ENCODE assay signal across 8 mouse cellular contexts in the genomic region with DNA sequence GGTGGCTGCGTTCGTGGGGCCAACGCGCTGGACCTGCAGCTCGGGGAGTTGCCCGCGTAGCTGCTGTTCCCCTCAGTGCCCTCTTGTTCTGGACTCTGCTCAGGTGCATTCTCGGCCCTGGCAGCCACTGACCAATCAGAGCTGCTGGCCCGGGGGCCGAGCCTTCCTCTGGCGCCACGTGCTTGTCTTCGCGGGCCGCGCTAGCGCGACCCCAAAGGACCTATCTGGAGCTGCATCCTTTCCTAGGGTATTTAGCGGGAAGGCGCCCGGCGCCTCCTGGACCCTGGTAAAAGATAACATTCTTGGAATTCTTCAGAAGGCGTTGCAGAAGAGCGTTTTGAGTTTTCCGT. TPM values are rescaled to one million over a fixed set of nuclear protein-coding genes. Genes with fewer than 3 reads are reported as not detected.
DNase-seq lines count a peak whose midpoint lies in the region; ATAC-seq and TF ChIP-seq lines count a peak whose summit lies in the region.

No protein-coding gene starts in this region.

- TF ChIP-seq CTCF in CH12.LX (conservative IDR thresholded peaks at IDR 0.05 in 1 of 2, IDR thresholded peaks at IDR 0.05 in 1 of 2; ENCODE audit: low read depth in 2 of 2, low read length in 2 of 2), result peak in 1 of 2 experiments; percentile 36; a peak in 2 of 4 replicates
- no peak for TF ChIP-seq CTCF in Patski (IDR thresholded peaks at IDR 0.05)
- 0 out of 2 replicates have a peak, but pooled peaks have one; percentile 13 for TF ChIP-seq CTCF in kidney, adult 2 months (conservative IDR thresholded peaks at IDR 0.05; ENCODE audit: insufficient read depth, insufficient read length, low read depth, low read length)
- peak; percentile 40 for TF ChIP-seq CTCF in liver, postnatal 0 days (IDR thresholded peaks at IDR 0.05; ENCODE audit: low read depth)

- under 1% methylated on average over 25 of the region's 25 CpGs for WGBS in embryonic facial prominence, embryonic 10.5 days
- under 1% methylated on average over 25 of the region's 25 CpGs for WGBS in kidney, adult 2 months
- under 1% methylated on average over 25 of the region's 25 CpGs for WGBS in liver, postnatal 0 days (ENCODE audit: insufficient replicate concordance)
- under 1% methylated on average over 23 of the region's 25 CpGs for WGBS in neural tube, embryonic 14.5 days

- peak overlapping the region; percentile 78 to 99 (median 96) for H3K4me3 ChIP-seq in CH12.LX (replicated peaks in 1 of 3; ENCODE audit: low read depth in 2 of 3, low read length in 2 of 3, poor library complexity in 1 of 3)
- H3K4me3 ChIP-seq in embryonic facial prominence, embryonic 10.5 days, result peak overlapping the region; percentile 85
- peak overlapping the region; percentile 82 for H3K4me3 ChIP-seq in kidney, adult 2 months (ENCODE audit: insufficient read depth, low read depth, low read length)
- peak overlapping the region; percentile 96 for H3K4me3 ChIP-seq in liver, postnatal 0 days (ENCODE audit: low read depth, low read length)
- peak overlapping the region; percentile 72 for H3K4me3 ChIP-seq in neural tube, embryonic 14.5 days (ENCODE audit: low read depth, low read length)

- peaks cover 0 to 35% of the 10 kb centered on the region in 2 experiments; a peak in 2 of 4 replicates for H3K4me1 ChIP-seq in CH12.LX (ENCODE audit: control insufficient read depth in 1 of 2, insufficient read depth in 2 of 2)
- H3K4me1 ChIP-seq in embryonic facial prominence, embryonic 10.5 days, result peaks cover 20% of the 10 kb centered on the region; the same call in 1 of the 2 replicates
- peaks cover 3% of the 10 kb centered on the region; the same call in 1 of the 2 replicates for H3K4me1 ChIP-seq in kidney, adult 2 months (ENCODE audit: control insufficient read depth, insufficient read depth, low read length)
- H3K4me1 ChIP-seq in liver, postnatal 0 days (ENCODE audit: insufficient read depth), result peaks cover 15% of the 10 kb centered on the region; the same call in 1 of the 2 replicates
- H3K4me1 ChIP-seq in neural tube, embryonic 14.5 days (ENCODE audit: control insufficient read depth, insufficient read depth, low read length), result no peaks in the 10 kb centered on the region

- peak; percentile 67 for ATAC-seq in Patski
- peak; percentile 77 for ATAC-seq in liver, postnatal 0 days
- ATAC-seq in neural tube, embryonic 14.5 days (ENCODE audit: low read depth), result peak; percentile 81

- TF ChIP-seq EP300 in CH12.LX (IDR thresholded peaks at IDR 0.05; ENCODE audit: low read length), result no peak
- TF ChIP-seq EP300 in liver, postnatal 0 days (IDR thresholded peaks at IDR 0.05; ENCODE audit: low read depth), result no peak; the same call in 1 of the 2 replicates

- peak overlapping the region; percentile 98 for H3K4me2 ChIP-seq in CH12.LX (ENCODE audit: insufficient read depth, low read depth, poor library complexity, severe bottlenecking)
- peak overlapping the region; percentile 87 for H3K4me2 ChIP-seq in liver, postnatal 0 days (ENCODE audit: low read depth, low read length)
- H3K4me2 ChIP-seq in neural tube, embryonic 14.5 days (ENCODE audit: low read depth, low read length), result peak overlapping the region; percentile 80

- peak overlapping the region; percentile 76 for H3K27ac ChIP-seq in CH12.LX (ENCODE audit: insufficient read depth, low read depth)
- H3K27ac ChIP-seq in embryonic facial prominence, embryonic 10.5 days (replicated peaks), result peak overlapping the region; percentile 96
- peak overlapping the region; percentile 90 for H3K27ac ChIP-seq in kidney, adult 2 months (ENCODE audit: insufficient read depth, low read depth, low read length)
- H3K27ac ChIP-seq in liver, postnatal 0 days (ENCODE audit: low read depth), result peak overlapping the region; percentile 96
- peak overlapping the region; percentile 52 for H3K27ac ChIP-seq in neural tube, embryonic 14.5 days (ENCODE audit: low read depth, low read length)

- peaks cover 0 to 20% of the 10 kb centered on the region in 2 experiments for H3K36me3 ChIP-seq in CH12.LX (replicated peaks in 1 of 2; ENCODE audit: control insufficient read depth in 1 of 2, insufficient read depth in 1 of 2, low read length in 1 of 2)
- H3K36me3 ChIP-seq in embryonic facial prominence, embryonic 10.5 days (replicated peaks), result peaks cover 19% of the 10 kb centered on the region
- H3K36me3 ChIP-seq in kidney, adult 2 months (ENCODE audit: control insufficient read depth, insufficient read depth, low read length), result no peaks in the 10 kb centered on the region
- H3K36me3 ChIP-seq in liver, postnatal 0 days (replicated peaks; ENCODE audit: insufficient read depth, low read length), result no peaks in the 10 kb centered on the region
- no peaks in the 10 kb centered on the region for H3K36me3 ChIP-seq in neural tube, embryonic 14.5 days (ENCODE audit: control insufficient read depth, insufficient read depth, low read length)

- TF ChIP-seq POLR2A in CH12.LX (IDR thresholded peaks at IDR 0.05; ENCODE audit: low read depth, low read length), result peak; percentile 50
- no peak for TF ChIP-seq POLR2A in kidney, adult 2 months (IDR thresholded peaks at IDR 0.05; ENCODE audit: low read depth, low read length)

- H3K9me3 ChIP-seq in CH12.LX (replicated peaks; ENCODE audit: low read length), result no peaks in the 10 kb centered on the region
- H3K9me3 ChIP-seq in embryonic facial prominence, embryonic 10.5 days, result peaks cover 6% of the 10 kb centered on the region; the same call in 1 of the 2 replicates
- no peaks in the 10 kb centered on the region for H3K9me3 ChIP-seq in liver, postnatal 0 days (ENCODE audit: low read length)
- no peaks in the 10 kb centered on the region for H3K9me3 ChIP-seq in neural tube, embryonic 14.5 days (ENCODE audit: control insufficient read depth, low read length)

- in situ Hi-C loops in CH12.LX (cut with MboI; ENCODE audit: low pct_ligation_motif_present, low pct_unique_long_range_greater_than_20kb, low sequenced_read_pairs) (no loop called here), Patski (cut with MboI; ENCODE audit: low pct_unique_long_range_greater_than_20kb) (loop anchor here (5.0 kb wide), 1 partner anchor 60 kb away; no protein-coding TSS in a partner anchor)

- no peaks in the 10 kb centered on the region for H3K27me3 ChIP-seq in CH12.LX (replicated peaks)
- no peaks in the 10 kb centered on the region for H3K27me3 ChIP-seq in Patski
- no peaks in the 10 kb centered on the region for H3K27me3 ChIP-seq in embryonic facial prominence, embryonic 10.5 days (replicated peaks; ENCODE audit: low read depth, poor library complexity, severe bottlenecking)
- H3K27me3 ChIP-seq in kidney, adult 2 months (replicated peaks; ENCODE audit: control insufficient read depth, insufficient read depth, low read length), result no peaks in the 10 kb centered on the region
- no peaks in the 10 kb centered on the region for H3K27me3 ChIP-seq in liver, postnatal 0 days (ENCODE audit: insufficient read depth, low read length)
- H3K27me3 ChIP-seq in neural tube, embryonic 14.5 days (ENCODE audit: control insufficient read depth, insufficient read depth, low read length), result no peaks in the 10 kb centered on the region

- no peak for TF ChIP-seq RAD21 in CH12.LX (IDR thresholded peaks at IDR 0.05; ENCODE audit: low read depth, low read length)

- dilution Hi-C loops in CH12.LX (cut with MboI; ENCODE audit: extremely low pct_ligation_motif_present, extremely low pct_unique_long_range_greater_than_20kb, low sequenced_read_pairs), result no loop called here

- POLR2A ChIA-PET in Patski (lab: Charles Lee), result interaction anchor here (1.1 kb wide), 1 partner anchor 10 kb away, joined by 3 read pairs; no protein-coding TSS in a partner anchor

- CTCF ChIA-PET in Patski (lab: Charles Lee), result interaction anchor here (1.1 to 1.8 kb wide), 2 partner anchors 16 to 23 kb away, joined by 4 read pairs; no protein-coding TSS in a partner anchor

- peak overlapping the region; percentile 57 for H3K9ac ChIP-seq in CH12.LX (ENCODE audit: insufficient read depth, low read depth)
- peak overlapping the region; percentile 64 for H3K9ac ChIP-seq in liver, postnatal 0 days (replicated peaks)
- H3K9ac ChIP-seq in neural tube, embryonic 14.5 days (replicated peaks; ENCODE audit: low read depth, low read length), result peak overlapping the region; percentile 66

- DNase-seq in CH12.LX (ENCODE audit: extremely low read depth) (peak; percentile 72), Patski (ENCODE audit: low read depth, low spot score) (no peak)
- DNase-seq in embryonic facial prominence, embryonic 10.5 days (ENCODE audit: low spot score), result peak; percentile 90
- DNase-seq in heart, adult 9 months (ENCODE audit: low spot score in 2 of 2), result peak; percentile 86
- DNase-seq in kidney, adult 2 months, result peak; percentile 95
- peak; percentile 81 for DNase-seq in liver, postnatal 0 days
- DNase-seq in spleen, adult 18-20 months, result no peak

- peaks cover 21% of the 10 kb centered on the region for H3K79me2 ChIP-seq in CH12.LX (replicated peaks; ENCODE audit: control insufficient read depth, extremely low read depth, insufficient read depth, poor library complexity, severe bottlenecking)

TF ChIP-seq in CH12.LX, 34 proteins besides CTCF, POLR2A, EP300 and RAD21 (continues in another document):
- TF ChIP-seq ZNF384 (IDR thresholded peaks at IDR 0.05; ENCODE audit: low read depth, low read length) (no peak), KAT2A (IDR thresholded peaks at IDR 0.05; ENCODE audit: insufficient replicate concordance, low read length) (no peak), MEF2A (IDR thresholded peaks at IDR 0.05; ENCODE audit: borderline replicate concordance, low read depth, low read length) (no peak), MAX (IDR thresholded peaks at IDR 0.05; ENCODE audit: low read length) (peak; percentile 99), ELF1 (IDR thresholded peaks at IDR 0.05; ENCODE audit: low read depth, low read length) (0 out of 2 replicates have a peak, but pooled peaks have one; percentile 19)

RNA-seq across cellular contexts. Expression of gene Adk, which starts 0.4 kb away (rescaled TPM):
- total RNA-seq in CH12.LX (2012; rRNA removed), result 59.0 and 84.9 TPM in 2 replicates
- total RNA-seq in CH12.LX (2014; rRNA removed), result 123 and 129 TPM in 2 replicates
- 47.9 and 58.8 TPM in 2 replicates for polyA plus RNA-seq in CH12.LX (2012; ENCODE audit: insufficient read length, low read depth)
- polyA plus RNA-seq in Patski (2021), result 55.1 TPM
- 171 and 175 TPM in 2 replicates for polyA plus RNA-seq in embryonic facial prominence, embryonic 10.5 days (2016; fragmentation: Nextera tagmentation; extraction: Ambion mirVana)
- 92.5 and 121 TPM in 2 replicates for polyA plus RNA-seq in kidney, adult 2 months (2012; rRNA removed)
- 467 and 475 TPM in 2 replicates for polyA plus RNA-seq in liver, postnatal 0 days (2015; fragmentation: Nextera tagmentation; extraction: Ambion mirVana)
- polyA plus RNA-seq in neural tube, embryonic 14.5 days (2014; fragmentation: Nextera tagmentation; extraction: Ambion mirVana), result 33.5 and 35.4 TPM in 2 replicates

RNA-seq across cellular contexts. Expression of gene Ap3m1, which starts 0.4 kb away (rescaled TPM):
- total RNA-seq in CH12.LX (2012; rRNA removed) (32.6 and 38.7 TPM in 2 replicates), CH12.LX (2014; rRNA removed) (73.4 and 78.3 TPM in 2 replicates)
- polyA plus RNA-seq in CH12.LX (2012; ENCODE audit: insufficient read length, low read depth) (60.3 and 61.7 TPM in 2 replicates), Patski (2021) (41.4 TPM)
- polyA plus RNA-seq in embryonic facial prominence, embryonic 10.5 days (2016; fragmentation: Nextera tagmentation; extraction: Ambion mirVana), result 84.8 and 87.7 TPM in 2 replicates
- 23.5 and 25.5 TPM in 2 replicates for polyA plus RNA-seq in kidney, adult 2 months (2012; rRNA removed)
- 23.5 and 28.6 TPM in 2 replicates for polyA plus RNA-seq in liver, postnatal 0 days (2015; fragmentation: Nextera tagmentation; extraction: Ambion mirVana)
- polyA plus RNA-seq in neural tube, embryonic 14.5 days (2014; fragmentation: Nextera tagmentation; extraction: Ambion mirVana), result 90.6 and 95.6 TPM in 2 replicates

Comparison
In these comparisons a context has a peak if more than half of its experiments do, and no peak if none do; other contexts are left out.
1. DNase-seq: peak in CH12.LX (single experiment), embryonic facial prominence, embryonic 10.5 days (single experiment), heart, adult 9 months (2 of 2), kidney, adult 2 months (single experiment) and liver, postnatal 0 days (single experiment); none in Patski (single experiment) and spleen, adult 18-20 months (0 of 2).
2. Peak in every context shown above with its lines, with median percentiles within 50 percentile points of each other: H3K27ac ChIP-seq, H3K4me2 ChIP-seq, H3K4me3 ChIP-seq, H3K9ac ChIP-seq and ATAC-seq.